Mouse (Mus musculus): Measurements from ENCODE around the gene Ranbp2. TPM values are rescaled to one million over a fixed set of nuclear protein-coding genes. Genes with fewer than 3 reads are reported as not detected.

Gene Ranbp2
- polyA plus RNA-seq, 1 experiment from 2014 or later: 48.9 TPM

- DNase-seq (ENCODE audit: low read depth, low spot score) (no peak), ATAC-seq (no peak)
- H3K27me3 ChIP-seq: no peaks in the 10 kb centered on the region
- ChIA-PET POLR2A (no interaction called here), CTCF (no interaction called here)
- no peak for TF ChIP-seq CTCF (IDR thresholded peaks at IDR 0.05)
- in situ Hi-C loops (cut with MboI; ENCODE audit: low pct_unique_long_range_greater_than_20kb): no loop called here
Measured at GRCm38 (mm10) chr10:58427930-58428329, 18.8 kb upstream of the Ranbp2 start.

DNA sequence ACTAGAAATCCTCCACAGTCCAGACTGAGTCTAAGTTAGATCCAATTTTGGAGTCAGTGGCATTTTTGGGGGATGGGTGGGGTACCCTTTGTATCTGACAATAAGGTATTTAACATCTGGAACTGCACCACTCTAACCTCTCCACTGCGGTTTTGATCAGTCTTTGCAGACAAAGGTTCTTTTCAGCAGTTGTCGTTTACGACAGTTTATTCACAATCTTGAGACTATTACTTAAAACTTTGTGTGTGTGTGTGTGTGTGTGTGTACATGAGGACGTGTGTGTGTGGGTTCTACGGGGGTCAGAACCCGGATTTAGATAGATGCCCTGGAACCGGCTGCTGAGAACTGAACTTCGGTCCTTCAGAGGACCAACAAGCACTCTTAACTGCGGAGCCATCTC is 870 bp upstream of the Ranbp2 start:
- POLR2A ChIA-PET: no interaction called here
- DNase-seq (ENCODE audit: low read depth, low spot score): no peak
- in situ Hi-C loops (cut with MboI; ENCODE audit: low pct_unique_long_range_greater_than_20kb): no loop called here
- CTCF ChIA-PET: no interaction called here
- TF ChIP-seq CTCF (IDR thresholded peaks at IDR 0.05): no peak
- no peak for ATAC-seq
- H3K27me3 ChIP-seq: no peaks in the 10 kb centered on the region

- ChIA-PET CTCF (no interaction called here), POLR2A (no interaction called here)
- ATAC-seq (peak; percentile 33), DNase-seq (ENCODE audit: low read depth, low spot score) (peak; percentile 10)
- no peak for TF ChIP-seq CTCF (IDR thresholded peaks at IDR 0.05)
- in situ Hi-C loops (cut with MboI; ENCODE audit: low pct_unique_long_range_greater_than_20kb): no loop called here
- H3K27me3 ChIP-seq: no peaks in the 10 kb centered on the region
Measured at GRCm38 (mm10) chr10:58447280-58447781, 611 bp downstream of the Ranbp2 start.

DNA sequence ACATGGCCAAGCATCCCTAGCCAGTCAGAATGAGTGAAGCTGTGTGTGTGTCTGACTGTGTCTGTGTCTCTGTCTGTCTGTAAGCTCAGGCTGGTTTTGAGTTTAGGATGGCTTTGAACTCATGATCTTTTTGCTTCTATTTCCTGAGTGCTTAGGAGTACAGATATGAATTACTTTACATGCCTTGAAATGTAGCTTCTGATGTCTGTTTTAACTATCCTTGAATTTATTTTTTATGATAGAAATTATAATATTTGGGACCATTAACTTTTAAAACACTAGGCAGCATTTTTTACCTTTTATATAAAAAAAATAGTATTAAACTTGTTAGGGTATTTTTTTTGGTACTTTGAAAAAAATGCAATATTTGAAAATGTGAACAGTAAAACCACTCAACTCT is 4.9 kb downstream of the Ranbp2 start:
- DNase-seq (ENCODE audit: low read depth, low spot score): no peak
- CTCF ChIA-PET: no interaction called here
- H3K27me3 ChIP-seq: no peaks in the 10 kb centered on the region
- POLR2A ChIA-PET: no interaction called here
- in situ Hi-C loops (cut with MboI; ENCODE audit: low pct_unique_long_range_greater_than_20kb): no loop called here
- ATAC-seq: no peak
- no peak for TF ChIP-seq CTCF (IDR thresholded peaks at IDR 0.05)

DNA sequence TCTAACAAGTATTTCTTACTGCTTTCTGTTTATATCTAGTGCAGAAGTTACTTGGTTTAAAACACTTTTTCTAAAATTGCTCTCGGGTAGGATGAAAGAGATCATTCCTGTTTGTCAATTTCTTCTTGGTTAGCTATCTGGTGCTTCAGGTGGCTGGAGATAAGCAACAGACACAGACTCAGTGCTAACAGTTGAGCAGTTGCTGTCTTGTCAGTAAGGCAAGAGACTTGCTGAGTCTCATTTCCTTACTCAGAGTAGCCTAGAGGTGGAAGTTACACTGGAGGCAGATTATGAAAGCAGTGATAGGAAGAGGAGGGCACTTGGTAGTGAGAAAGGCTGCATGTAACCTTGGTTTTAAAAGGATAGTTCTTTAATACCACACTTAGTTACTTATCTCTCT is 5.5 kb downstream of the Ranbp2 start:
- ATAC-seq: no peak
- ChIA-PET CTCF (no interaction called here), POLR2A (no interaction called here)
- DNase-seq (ENCODE audit: low read depth, low spot score): no peak
- no peaks in the 10 kb centered on the region for H3K27me3 ChIP-seq
- no peak for TF ChIP-seq CTCF (IDR thresholded peaks at IDR 0.05)
- in situ Hi-C loops (cut with MboI; ENCODE audit: low pct_unique_long_range_greater_than_20kb): no loop called here

GRCm38 (mm10) chr10:58459896-58460295 is 13.2 kb downstream of the Ranbp2 start:
- TF ChIP-seq CTCF (IDR thresholded peaks at IDR 0.05): no peak
- H3K27me3 ChIP-seq: no peaks in the 10 kb centered on the region
- no peak for DNase-seq (ENCODE audit: low read depth, low spot score)
- in situ Hi-C loops (cut with MboI; ENCODE audit: low pct_unique_long_range_greater_than_20kb): no loop called here
- ChIA-PET CTCF (no interaction called here), POLR2A (no interaction called here)
- ATAC-seq: no peak

DNA sequence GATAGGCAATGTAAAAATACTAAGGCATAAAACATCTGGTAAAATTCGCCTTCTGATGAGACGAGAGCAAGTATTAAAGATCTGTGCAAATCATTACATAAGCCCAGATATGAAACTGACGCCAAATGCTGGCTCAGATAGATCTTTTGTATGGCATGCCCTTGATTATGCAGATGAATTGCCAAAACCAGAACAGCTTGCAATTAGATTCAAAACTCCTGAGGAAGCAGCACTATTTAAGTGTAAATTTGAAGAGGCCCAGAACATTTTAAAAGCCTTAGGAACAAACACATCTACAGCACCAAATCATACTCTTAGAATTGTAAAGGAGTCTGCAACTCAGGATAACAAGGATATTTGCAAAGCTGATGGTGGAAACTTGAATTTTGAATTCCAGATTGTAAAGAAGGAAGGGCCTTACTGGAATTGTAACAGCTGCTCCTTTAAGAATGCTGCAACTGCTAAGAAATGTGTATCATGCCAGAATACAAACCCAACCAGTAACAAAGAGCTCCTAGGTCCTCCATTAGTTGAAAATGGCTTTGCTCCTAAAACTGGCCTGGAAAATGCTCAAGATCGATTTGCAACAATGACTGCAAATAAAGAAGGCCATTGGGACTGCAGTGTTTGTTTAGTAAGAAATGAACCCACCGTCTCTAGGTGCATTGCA is 30.5 kb downstream of the Ranbp2 start:
- in situ Hi-C loops (cut with MboI; ENCODE audit: low pct_unique_long_range_greater_than_20kb): loop anchor here (25.0 kb wide), 1 partner anchor 965 kb away; no protein-coding TSS in a partner anchor
- ChIA-PET POLR2A (no interaction called here), CTCF (interaction anchor here (1.2 kb wide), 1 partner anchor 8 kb away, joined by 3 read pairs; no protein-coding TSS in a partner anchor)
- no peaks in the 10 kb centered on the region for H3K27me3 ChIP-seq
- DNase-seq (ENCODE audit: low read depth, low spot score) (no peak), ATAC-seq (no peak)
- TF ChIP-seq CTCF (IDR thresholded peaks at IDR 0.05): no peak

DNA sequence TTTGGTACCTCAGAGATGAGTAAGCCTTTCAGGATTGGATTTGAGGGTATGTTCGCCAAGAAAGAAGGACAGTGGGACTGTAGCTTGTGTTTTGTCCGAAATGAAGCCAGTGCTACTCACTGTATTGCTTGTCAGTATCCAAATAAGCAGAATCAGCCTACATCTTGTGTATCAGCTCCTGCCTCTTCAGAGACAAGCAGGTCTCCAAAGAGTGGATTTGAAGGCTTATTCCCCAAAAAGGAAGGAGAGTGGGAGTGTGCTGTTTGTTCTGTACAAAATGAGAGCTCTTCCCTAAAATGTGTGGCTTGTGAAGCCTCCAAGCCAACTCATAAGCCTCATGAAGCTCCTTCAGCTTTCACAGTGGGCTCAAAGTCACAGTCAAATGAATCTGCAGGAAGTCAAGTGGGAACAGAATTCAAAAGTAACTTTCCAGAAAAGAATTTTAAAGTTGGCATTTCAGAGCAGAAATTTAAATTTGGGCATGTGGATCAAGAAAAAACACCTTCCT is 31.4 kb downstream of the Ranbp2 start:
- in situ Hi-C loops (cut with MboI; ENCODE audit: low pct_unique_long_range_greater_than_20kb): loop anchor here (25.0 kb wide), 1 partner anchor 966 kb away; no protein-coding TSS in a partner anchor
- H3K27me3 ChIP-seq: no peaks in the 10 kb centered on the region
- POLR2A ChIA-PET: no interaction called here
- CTCF ChIA-PET: no interaction called here
- no peak for ATAC-seq
- DNase-seq (ENCODE audit: low read depth, low spot score): no peak
- TF ChIP-seq CTCF (IDR thresholded peaks at IDR 0.05): no peak

DNA sequence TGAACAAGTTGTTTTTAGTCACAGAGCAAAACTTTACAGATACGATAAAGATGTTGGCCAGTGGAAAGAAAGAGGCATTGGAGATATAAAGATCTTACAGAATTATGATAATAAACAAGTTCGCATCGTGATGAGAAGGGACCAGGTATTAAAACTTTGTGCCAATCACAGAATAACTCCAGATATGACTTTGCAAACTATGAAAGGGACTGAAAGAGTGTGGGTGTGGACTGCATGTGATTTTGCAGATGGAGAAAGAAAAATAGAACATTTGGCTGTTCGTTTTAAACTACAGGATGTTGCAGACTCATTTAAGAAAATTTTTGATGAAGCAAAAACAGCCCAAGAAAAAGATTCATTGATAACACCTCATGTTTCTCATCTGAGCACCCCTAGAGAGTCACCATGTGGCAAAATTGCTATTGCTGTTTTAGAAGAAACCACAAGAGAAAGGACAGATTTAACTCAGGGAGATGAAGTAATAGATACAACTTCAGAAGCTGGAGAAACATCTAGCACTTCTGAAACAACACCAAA is 33.3 kb downstream of the Ranbp2 start:
- TF ChIP-seq CTCF (IDR thresholded peaks at IDR 0.05): no peak
- DNase-seq (ENCODE audit: low read depth, low spot score): no peak
- ChIA-PET CTCF (interaction anchor here (1.0 kb wide), 1 partner anchor 11 kb away, joined by 3 read pairs; no protein-coding TSS in a partner anchor), POLR2A (no interaction called here)
- in situ Hi-C loops (cut with MboI; ENCODE audit: low pct_unique_long_range_greater_than_20kb): loop anchor here (25.0 kb wide), 1 partner anchor 968 kb away; no protein-coding TSS in a partner anchor
- ATAC-seq: no peak
- H3K27me3 ChIP-seq: no peaks in the 10 kb centered on the region

- no peaks in the 10 kb centered on the region for H3K27me3 ChIP-seq
- in situ Hi-C loops (cut with MboI; ENCODE audit: low pct_unique_long_range_greater_than_20kb): loop anchor here (25.0 kb wide), 1 partner anchor 979 kb away; no protein-coding TSS in a partner anchor
- DNase-seq (ENCODE audit: low read depth, low spot score) (no peak), ATAC-seq (no peak)
- ChIA-PET POLR2A (no interaction called here), CTCF (no interaction called here)
- no peak for TF ChIP-seq CTCF (IDR thresholded peaks at IDR 0.05)
Measured at GRCm38 (mm10) chr10:58491031-58491430, 44.3 kb downstream of the Ranbp2 start.

DNA sequence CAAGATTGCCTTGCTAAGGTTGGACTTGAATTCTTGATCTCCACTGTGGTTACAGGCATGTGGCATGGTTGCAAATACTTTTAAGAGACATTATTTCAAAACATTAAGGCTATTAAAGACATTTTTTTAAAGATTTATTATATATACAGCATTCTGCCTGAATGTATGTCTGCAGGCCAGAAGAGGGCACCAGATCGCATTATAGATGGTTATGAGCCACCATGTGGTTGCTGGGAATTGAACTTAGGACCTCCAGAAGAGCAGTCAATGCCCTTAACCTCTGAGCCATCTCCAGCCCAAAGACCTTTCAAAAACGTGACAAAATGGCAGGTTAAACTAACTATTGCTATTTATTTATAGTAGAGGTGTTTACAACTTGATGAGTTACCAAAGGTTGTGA is 48.9 kb downstream of the Ranbp2 start:
- no peaks in the 10 kb centered on the region for H3K27me3 ChIP-seq
- DNase-seq (ENCODE audit: low read depth, low spot score) (no peak), ATAC-seq (no peak)
- in situ Hi-C loops (cut with MboI; ENCODE audit: low pct_unique_long_range_greater_than_20kb): loop anchor here (25.0 kb wide), 1 partner anchor 983 kb away; no protein-coding TSS in a partner anchor
- TF ChIP-seq CTCF (IDR thresholded peaks at IDR 0.05): peak; percentile 52
- CTCF ChIA-PET: no interaction called here
- POLR2A ChIA-PET: no interaction called here

Data from Patski (cell line).